25 mouse cellular contexts compared by ENCODE assay signal in genomic region chr15:85746178-85746577, GRCm38 (mm10). TPM values are rescaled to one million over a fixed set of nuclear protein-coding genes. Genes with fewer than 3 reads are reported as not detected.
DNase-seq lines count a peak whose midpoint lies in the region; ATAC-seq lines count a peak whose summit lies in the region.
"Had no signal": no experiment of that assay in that cellular context is flagged by ENCODE, and none has a peak within 500 bp of the region (broad histone marks: within the 10 kb centered on the region; RNA-seq: fewer than 3 reads in every experiment).

No protein-coding gene starts in this region.

- ATAC-seq in heart, embryonic 12.5 days (ENCODE audit: insufficient number of reproducible peaks, low FRiP score), result no peak
- ATAC-seq in intestine, embryonic 16.5 days, result peak; percentile 51
- ATAC-seq: forebrain, embryonic 14.5 days; forebrain, postnatal 0 days; Patski had no signal

- 73% methylated on average over 8 of the region's 8 CpGs for WGBS in heart, embryonic 12.5 days
- WGBS in intestine, embryonic 16.5 days, result 60% methylated on average over 8 of the region's 8 CpGs

- H3K27me3 ChIP-seq in heart, embryonic 12.5 days (replicated peaks), result peaks cover 34% of the 10 kb centered on the region
- no peaks in the 10 kb centered on the region for H3K27me3 ChIP-seq in intestine, embryonic 16.5 days (replicated peaks; ENCODE audit: control insufficient read depth, insufficient read depth, low read length)
- H3K27me3 ChIP-seq: hindbrain, embryonic 15.5 days; Patski had no signal

- H3K27ac ChIP-seq in heart, embryonic 12.5 days (ENCODE audit: poor library complexity, severe bottlenecking), result no peak overlapping the region
- H3K27ac ChIP-seq in brown adipose tissue, adult 24 weeks (replicated peaks; ENCODE audit: low read depth, low read length), result peak overlapping the region; percentile 82
- peak overlapping the region; percentile 35 for H3K27ac ChIP-seq in intestine, embryonic 16.5 days (ENCODE audit: low read length)
- H3K27ac ChIP-seq: embryonic facial prominence, embryonic 10.5 days; embryonic facial prominence, embryonic 13.5 days; heart, adult 2 months; heart, embryonic 10.5 days; hindbrain, embryonic 12.5 days; hindbrain, embryonic 15.5 days had no signal

- H3K9ac ChIP-seq in heart, embryonic 12.5 days, result no peak overlapping the region
- H3K9ac ChIP-seq in intestine, embryonic 16.5 days (ENCODE audit: low read depth, low read length), result peak overlapping the region; percentile 56
- H3K9ac ChIP-seq: embryonic facial prominence, embryonic 13.5 days; forebrain, postnatal 0 days; hindbrain, embryonic 12.5 days; hindbrain, embryonic 15.5 days had no signal

- H3K9me3 ChIP-seq in heart, embryonic 12.5 days (replicated peaks), result no peaks in the 10 kb centered on the region
- no peaks in the 10 kb centered on the region for H3K9me3 ChIP-seq in intestine, embryonic 16.5 days (ENCODE audit: control insufficient read depth, low read length)
- H3K9me3 ChIP-seq: embryonic facial prominence, embryonic 10.5 days; embryonic facial prominence, embryonic 13.5 days; G1E; heart, embryonic 10.5 days; hindbrain, embryonic 12.5 days; hindbrain, embryonic 15.5 days had no signal

- H3K4me1 ChIP-seq in heart, embryonic 12.5 days (replicated peaks), result no peaks in the 10 kb centered on the region
- H3K4me1 ChIP-seq in brown adipose tissue, adult 24 weeks (ENCODE audit: control insufficient read depth, insufficient read depth, insufficient read length, low read length), result no peaks in the 10 kb centered on the region
- H3K4me1 ChIP-seq in intestine, embryonic 16.5 days (ENCODE audit: control insufficient read depth, insufficient read depth, low read length), result peaks cover 8% of the 10 kb centered on the region
- H3K4me1 ChIP-seq: embryonic facial prominence, embryonic 10.5 days; embryonic facial prominence, embryonic 13.5 days; heart, embryonic 10.5 days; hindbrain, embryonic 12.5 days; hindbrain, embryonic 15.5 days had no signal

- no peaks in the 10 kb centered on the region for H3K36me3 ChIP-seq in heart, embryonic 12.5 days
- H3K36me3 ChIP-seq in intestine, embryonic 16.5 days (ENCODE audit: control insufficient read depth, insufficient read depth, low read length), result no peaks in the 10 kb centered on the region
- H3K36me3 ChIP-seq: embryonic facial prominence, embryonic 10.5 days; embryonic facial prominence, embryonic 13.5 days; G1E; heart, embryonic 10.5 days; hindbrain, embryonic 12.5 days; hindbrain, embryonic 15.5 days had no signal

- H3K4me3 ChIP-seq in heart, embryonic 12.5 days, result no peak overlapping the region
- H3K4me3 ChIP-seq in brown adipose tissue, adult 24 weeks (ENCODE audit: insufficient read depth, low read depth, low read length), result peak overlapping the region; percentile 37
- no peak overlapping the region for H3K4me3 ChIP-seq in intestine, embryonic 16.5 days (ENCODE audit: low read length)
- H3K4me3 ChIP-seq: embryonic facial prominence, embryonic 10.5 days; embryonic facial prominence, embryonic 13.5 days; erythroblast, embryonic 14.5 days; heart, adult 2 months; heart, embryonic 10.5 days; hindbrain, embryonic 12.5 days; hindbrain, embryonic 15.5 days had no signal

- DNase-seq in heart, adult 11 months, result peak; percentile 86
- no peak for DNase-seq in embryo, embryonic 9.5 days (ENCODE audit: extremely low spot score)
- no peak for DNase-seq in yolk sac, embryonic 10.5 days (ENCODE audit: low spot score)
- DNase-seq: adrenal gland, postnatal 10 days; adrenal gland, postnatal 36 days; B cell, adult 2 months; cerebellum, adult 11 months; cerebellum, adult 2 months; cerebellum, adult 9-11 months; cerebellum, postnatal 25 days; forebrain, postnatal 0 days; gastrocnemius, postnatal 25 days had no signal

- H3K4me2 ChIP-seq in heart, embryonic 12.5 days, result no peak overlapping the region
- H3K4me2 ChIP-seq in intestine, embryonic 16.5 days (ENCODE audit: low read depth, low read length), result peak overlapping the region; percentile 42
- H3K4me2 ChIP-seq: embryonic facial prominence, embryonic 13.5 days; hindbrain, embryonic 12.5 days; hindbrain, embryonic 15.5 days had no signal

RNA-seq across cellular contexts. Expression of gene Ppara, which starts 11.4 kb away (rescaled TPM):
- 2.3 and 3.3 TPM in 2 replicates for polyA plus RNA-seq in heart, embryonic 12.5 days (2016; fragmentation: Nextera tagmentation; extraction: Ambion mirVana)
- 53.5 and 108 TPM in 2 replicates for polyA plus RNA-seq in brown adipose tissue, adult 24 weeks (2012; ENCODE audit: insufficient read depth, insufficient read length, missing spikeins)
- 31.0 and 37.6 TPM in 2 replicates for polyA plus RNA-seq in intestine, embryonic 16.5 days (2015; fragmentation: Nextera tagmentation; extraction: Ambion mirVana)
- polyA plus RNA-seq: erythroblast, embryonic 14.5 days; G1E had no signal
